Mouse (Mus musculus) liver, embryonic 16.5 days (tissue): ENCODE results near the gene Gabrp. TPM values are rescaled to one million over a fixed set of nuclear protein-coding genes. Genes with fewer than 3 reads are reported as not detected.

Source experiments
- ATAC-seq: fragments of 200-750 bp; cut with Nextera tagmentation; 2 replicates; pipeline ENCODE4 v1.8.0; 2017; ENCODE audit warnings: low read depth, mild to moderate bottlenecking, moderate number of reproducible peaks, moderate library complexity
- H3K27ac ChIP-seq: fragments of 300-500 bp; sonication (generic); 2 replicates; pipeline ENCODE4 v1.5.1; 2014; ENCODE audit warnings: mild to moderate bottlenecking, low read length
- H3K27me3 ChIP-seq: fragments of 300-500 bp; sonication (generic); 2 replicates; pipeline ENCODE4 v1.6.1; 2014; ENCODE audit warnings: low read depth, low read length, mixed read lengths; ENCODE audit not compliant: control insufficient read depth, insufficient read depth
- H3K36me3 ChIP-seq: fragments of 300-500 bp; sonication (generic); 2 replicates; pipeline ENCODE4 v1.6.1; 2014; ENCODE audit warnings: mild to moderate bottlenecking; ENCODE audit not compliant: control insufficient read depth, insufficient read depth
- H3K4me1 ChIP-seq: fragments of 300-500 bp; sonication (generic); 2 replicates; pipeline ENCODE4 v1.6.1; 2014; ENCODE audit warnings: low read depth, low read length, mixed read lengths; ENCODE audit not compliant: control insufficient read depth
- H3K4me2 ChIP-seq: fragments of 300-500 bp; sonication (generic); 2 replicates; pipeline ENCODE4 v1.6.1; 2014; ENCODE audit warnings: low read depth, low read length, mixed read lengths
- H3K4me3 ChIP-seq: fragments of 300-500 bp; sonication (generic); 2 replicates; pipeline ENCODE4 v1.5.1; 2014; ENCODE audit warnings: low read depth, mild to moderate bottlenecking, low read length
- H3K9ac ChIP-seq: fragments of 300-500 bp; sonication (generic); 2 replicates; pipeline ENCODE4 v1.6.1; 2014; ENCODE audit warnings: low read depth, low read length
- H3K9me3 ChIP-seq: fragments of 300-500 bp; sonication (generic); replicated peaks from 2 replicates; pipeline ENCODE4 v1.6.1; 2016; ENCODE audit warnings: low read length; ENCODE audit not compliant: control insufficient read depth
- WGBS: fragments of 180-500 bp; shearing (Covaris S2); extraction: QIAGEN DNeasy Blood & Tissue Kit; methylation state at CpG from one replicate; pipeline ENCODE4 v1.1.7; 2014; ENCODE audit not compliant: insufficient replicate concordance; 5-methylcytosine and 5-hydroxymethylcytosine counted together
- polyA plus RNA-seq: library from polyadenylated mRNA; unstranded; fragments of >200 nt; fragmentation: Nextera tagmentation; extraction: Ambion mirVana; gene quantifications from 2 replicates; pipeline ENCODE4 v1.2.1, GENCODE M21; 2015

Gabrp gene
- 0.07 TPM in 1 of 2 replicates, not detected in the other for polyA plus RNA-seq

DNA sequence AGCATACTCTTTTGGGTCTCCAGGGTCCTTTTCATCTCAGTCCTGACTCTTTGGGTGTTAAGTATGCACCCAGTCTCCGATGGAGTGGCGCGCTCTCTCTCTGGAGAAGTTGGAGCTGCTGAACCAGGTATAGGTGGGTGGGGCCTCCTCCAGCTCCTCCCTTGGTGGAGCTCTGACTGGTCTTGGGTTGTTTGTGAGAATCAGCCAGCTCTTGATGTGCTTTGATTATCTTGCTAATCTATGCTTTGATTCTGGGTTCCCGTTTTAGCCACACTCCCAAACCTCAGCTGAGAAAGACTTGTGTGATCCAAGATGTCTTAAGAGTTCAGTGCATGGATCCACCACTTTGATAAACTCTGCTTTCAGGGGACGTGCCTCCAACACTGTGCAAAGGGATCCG, at the start of gene Gabrp:
Gabrp (minus strand) TSS at position 101 of the 400 bp plus-strand sequence.
- ATAC-seq, result no peak
- H3K27me3 ChIP-seq, result no peaks in the 10 kb centered on the region; the same call in 1 of the 2 replicates
- no peak within 1 kb of the TSS for H3K9ac ChIP-seq
- H3K27ac ChIP-seq, result no peak within 1 kb of the TSS
- no peaks in the 10 kb centered on the region for H3K4me1 ChIP-seq
- H3K4me2 ChIP-seq, result no peak within 1 kb of the TSS
- no peaks in the 10 kb centered on the region for H3K9me3 ChIP-seq
- 33% methylated on average over 6 of the region's 6 CpGs for WGBS
- no peaks in the 10 kb centered on the region for H3K36me3 ChIP-seq
- no peak within 1 kb of the TSS for H3K4me3 ChIP-seq

DNA sequence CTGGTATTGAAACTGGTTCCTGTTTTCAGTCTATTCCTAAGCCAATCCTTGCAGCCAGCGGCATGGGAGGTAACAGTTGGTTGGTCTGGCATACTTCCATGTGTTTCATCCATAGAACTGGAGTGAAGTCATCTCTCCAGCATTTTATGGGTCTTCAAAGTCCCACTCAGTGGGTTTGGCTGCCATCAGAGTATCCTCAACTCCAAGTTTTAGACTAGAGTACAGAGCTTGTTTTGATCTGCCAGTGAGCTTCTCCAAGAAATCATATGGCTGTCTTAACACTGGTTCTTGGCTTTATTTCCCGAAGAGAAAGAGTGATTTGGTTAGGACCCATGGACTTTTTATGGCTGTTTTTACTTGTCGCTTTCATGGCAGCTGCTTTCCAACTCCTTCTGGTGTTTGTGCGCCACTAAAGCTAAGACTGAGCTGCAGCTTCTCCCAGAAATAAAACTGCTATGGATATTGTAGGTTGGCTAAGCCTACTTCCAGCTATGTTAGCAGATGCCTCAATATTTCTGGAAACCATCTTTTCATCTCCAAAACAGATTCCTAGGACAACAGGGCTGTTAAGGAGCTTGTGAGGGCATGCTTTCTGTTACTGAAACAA, 48.5 kb upstream of the Gabrp start:
- H3K9ac ChIP-seq, result no peak overlapping the region
- WGBS, result 60% methylated on average over 4 of the region's 4 CpGs
- H3K9me3 ChIP-seq, result no peaks in the 10 kb centered on the region
- H3K36me3 ChIP-seq, result no peaks in the 10 kb centered on the region
- no peak overlapping the region for H3K27ac ChIP-seq
- no peaks in the 10 kb centered on the region for H3K27me3 ChIP-seq
- H3K4me2 ChIP-seq, result no peak overlapping the region
- H3K4me3 ChIP-seq, result no peak overlapping the region
- no peak for ATAC-seq
- H3K4me1 ChIP-seq, result no peaks in the 10 kb centered on the region

- no peak overlapping the region for H3K9ac ChIP-seq
- H3K4me1 ChIP-seq, result no peaks in the 10 kb centered on the region
- H3K9me3 ChIP-seq, result no peaks in the 10 kb centered on the region
- H3K27me3 ChIP-seq, result no peaks in the 10 kb centered on the region
- WGBS, result 5% methylated on average over 15 of the region's 15 CpGs
- no peak overlapping the region for H3K4me2 ChIP-seq
- no peak for ATAC-seq
- no peak overlapping the region for H3K4me3 ChIP-seq
- no peaks in the 10 kb centered on the region for H3K36me3 ChIP-seq
- no peak overlapping the region for H3K27ac ChIP-seq
Observed at GRCm38 (mm10) chr11:33614218-33614617, 35.5 kb upstream of the Gabrp start.

GRCm38 (mm10) chr11:33607784-33608183, 29.0 kb upstream of the Gabrp start:
- Histone ChIP-seq H3K4me3 (no peak overlapping the region), H3K4me1 (no peaks in the 10 kb centered on the region), H3K9ac (no peak overlapping the region), H3K27me3 (no peaks in the 10 kb centered on the region), H3K9me3 (no peaks in the 10 kb centered on the region), H3K27ac (no peak overlapping the region), H3K4me2 (no peak overlapping the region), H3K36me3 (no peaks in the 10 kb centered on the region)
- 37% methylated on average over 3 of the region's 3 CpGs for WGBS
- ATAC-seq, result no peak

DNA sequence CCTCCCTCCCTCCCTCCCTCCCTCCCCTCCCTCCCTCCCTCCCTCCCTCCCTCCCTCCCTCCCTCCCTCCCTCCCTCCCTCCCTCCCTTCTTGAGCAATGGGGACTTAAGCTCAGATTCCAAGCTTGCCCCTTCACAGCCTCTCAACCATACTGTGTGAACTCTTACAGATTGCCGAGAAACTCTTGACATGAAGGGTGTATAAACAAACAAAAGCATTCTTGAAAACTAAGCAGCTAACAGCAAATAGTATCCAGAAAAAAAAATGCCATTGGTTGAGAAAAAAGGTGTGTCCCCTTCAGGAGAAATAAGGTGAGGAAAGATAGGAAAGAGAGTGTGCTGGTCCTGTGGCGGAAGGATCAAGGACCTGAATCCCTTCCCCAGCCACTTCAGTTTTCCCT, 24.4 kb upstream of the Gabrp start:
- Histone ChIP-seq H3K36me3 (no peaks in the 10 kb centered on the region), H3K9ac (no peak overlapping the region), H3K9me3 (no peaks in the 10 kb centered on the region), H3K4me2 (no peak overlapping the region), H3K27me3 (no peaks in the 10 kb centered on the region), H3K4me3 (no peak overlapping the region), H3K27ac (no peak overlapping the region), H3K4me1 (no peaks in the 10 kb centered on the region)
- 46% methylated on average over 2 of the region's 2 CpGs for WGBS
- ATAC-seq, result no peak

GRCm38 (mm10) chr11:33598986-33599385, 20.2 kb upstream of the Gabrp start, which contains the start of gene D130052B06Rik:
Gene D130052B06Rik, plus strand, starts transcription at chr11:33599302.
- WGBS, result 50% methylated on average over 4 of the region's 4 CpGs
- H3K4me1 ChIP-seq, result no peaks in the 10 kb centered on the region
- H3K4me2 ChIP-seq, result no peak within 1 kb of the TSS
- H3K4me3 ChIP-seq, result no peak within 1 kb of the TSS
- H3K9me3 ChIP-seq, result no peaks in the 10 kb centered on the region
- no peaks in the 10 kb centered on the region for H3K36me3 ChIP-seq
- ATAC-seq, result no peak
- no peaks in the 10 kb centered on the region for H3K27me3 ChIP-seq
- H3K9ac ChIP-seq, result no peak within 1 kb of the TSS
- no peak within 1 kb of the TSS for H3K27ac ChIP-seq

DNA sequence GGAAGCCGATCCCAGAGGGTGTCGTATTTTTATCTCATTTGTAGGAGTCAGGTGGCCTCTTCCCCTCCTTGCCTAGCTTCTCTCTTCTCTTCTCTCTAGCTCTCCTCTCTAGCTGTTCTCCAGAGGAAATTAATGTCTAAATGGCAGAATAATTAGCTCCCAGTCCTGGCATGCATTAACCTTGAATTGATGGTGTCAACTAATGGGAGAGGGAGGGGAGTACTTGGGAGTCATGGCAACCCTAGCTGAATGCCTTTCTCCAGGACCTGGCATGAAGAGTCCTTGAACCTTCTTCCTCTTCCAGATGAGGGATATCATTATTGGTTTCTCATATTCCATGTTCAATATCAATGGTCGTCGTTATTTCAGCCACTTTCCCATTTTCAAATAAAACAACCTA, 17.9 kb upstream of the Gabrp start:
- no peak overlapping the region for H3K9ac ChIP-seq
- H3K4me3 ChIP-seq, result no peak overlapping the region
- no peak overlapping the region for H3K27ac ChIP-seq
- no peak for ATAC-seq
- H3K4me2 ChIP-seq, result no peak overlapping the region
- WGBS, result 50% methylated on average over 4 of the region's 4 CpGs
- no peaks in the 10 kb centered on the region for H3K27me3 ChIP-seq
- H3K9me3 ChIP-seq, result no peaks in the 10 kb centered on the region
- no peaks in the 10 kb centered on the region for H3K36me3 ChIP-seq
- H3K4me1 ChIP-seq, result no peaks in the 10 kb centered on the region

DNA sequence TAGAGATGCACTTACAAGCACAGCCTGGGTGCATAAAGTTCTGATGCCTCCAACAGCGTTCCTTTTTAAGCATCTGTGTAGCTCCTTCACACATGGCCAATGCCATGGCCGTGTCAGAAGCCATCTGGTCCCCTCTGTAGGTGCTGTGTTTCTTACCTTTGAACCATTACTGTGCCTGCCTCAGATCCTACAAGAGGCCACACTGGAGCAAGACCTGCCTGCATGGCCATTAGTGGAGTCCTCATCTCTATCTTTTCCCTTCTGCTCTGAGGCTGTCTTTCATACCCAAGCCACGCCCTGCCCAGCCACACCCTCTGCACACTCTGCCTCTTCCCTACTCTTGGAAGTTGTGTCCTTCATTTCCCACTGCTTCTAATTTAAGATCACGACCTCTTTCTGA, 14.1 kb upstream of the Gabrp start:
- Histone ChIP-seq H3K9ac (no peak overlapping the region), H3K27ac (no peak overlapping the region), H3K4me3 (no peak overlapping the region), H3K4me2 (no peak overlapping the region), H3K27me3 (no peaks in the 10 kb centered on the region), H3K9me3 (no peaks in the 10 kb centered on the region), H3K4me1 (no peaks in the 10 kb centered on the region), H3K36me3 (no peaks in the 10 kb centered on the region)
- 51% methylated on average over 4 of the region's 4 CpGs for WGBS
- no peak for ATAC-seq

DNA sequence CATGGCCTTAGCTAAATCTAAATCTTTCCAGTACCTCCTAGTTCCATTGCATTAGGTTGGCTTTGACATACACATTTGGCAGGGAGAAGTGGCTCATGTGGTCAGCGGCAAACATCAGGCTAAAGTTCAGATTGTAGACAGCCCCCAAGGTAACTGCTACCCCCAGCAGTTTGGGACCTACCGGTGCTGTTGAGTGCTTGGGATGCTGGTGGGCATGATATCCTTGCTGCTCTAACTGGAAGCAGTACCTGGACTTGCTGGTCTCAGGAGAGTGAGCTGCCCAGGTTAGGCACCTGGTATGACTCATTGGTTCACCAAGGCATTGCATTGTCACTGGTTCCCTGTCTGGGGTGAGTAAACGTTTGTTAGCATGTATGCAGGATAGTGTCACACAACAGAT, 12.0 kb upstream of the Gabrp start:
- H3K9me3 ChIP-seq, result no peaks in the 10 kb centered on the region
- no peak overlapping the region for H3K4me3 ChIP-seq
- WGBS, result 71% methylated on average over 3 of the region's 3 CpGs
- no peaks in the 10 kb centered on the region for H3K36me3 ChIP-seq
- ATAC-seq, result no peak
- no peak overlapping the region for H3K9ac ChIP-seq
- H3K4me1 ChIP-seq, result no peaks in the 10 kb centered on the region
- H3K27ac ChIP-seq, result no peak overlapping the region
- H3K27me3 ChIP-seq, result no peaks in the 10 kb centered on the region
- no peak overlapping the region for H3K4me2 ChIP-seq
